Mouse (Mus musculus) midbrain, postnatal 0 days (tissue): Measurements from ENCODE around the gene Xrcc6. TPM values are rescaled to one million over a fixed set of nuclear protein-coding genes. Genes with fewer than 3 reads are reported as not detected.

Source experiments
- ATAC-seq: fragments of 200-750 bp; cut with Nextera tagmentation; 2 replicates; pipeline ENCODE4 v1.8.0; 2017; ENCODE audit warnings: moderate number of reproducible peaks, mild to moderate bottlenecking, moderate TSS enrichment, moderate library complexity; ENCODE audit not compliant: low FRiP score
- DNase-seq: peaks from one replicate; pipeline ENCODE4 v3.0.0-alpha.2; 2015; ENCODE audit warnings: low spot score
- H3K27ac ChIP-seq: fragments of 300-500 bp; sonication (generic); 2 replicates; pipeline ENCODE4 v1.5.1; 2014; ENCODE audit warnings: low read depth, mild to moderate bottlenecking, low read length, mixed read lengths
- H3K27me3 ChIP-seq: fragments of 300-500 bp; sonication (generic); 2 replicates; pipeline ENCODE4 v1.6.1; 2014; ENCODE audit warnings: low read length, control low read depth, mixed read lengths; ENCODE audit not compliant: insufficient read depth
- H3K36me3 ChIP-seq: fragments of 300-500 bp; sonication (generic); 2 replicates; pipeline ENCODE4 v1.6.1; 2014; ENCODE audit warnings: low read length, control low read depth, mixed read lengths; ENCODE audit not compliant: insufficient read depth
- H3K4me1 ChIP-seq: fragments of 300-500 bp; sonication (generic); 2 replicates; pipeline ENCODE4 v1.6.1; 2014; ENCODE audit warnings: mild to moderate bottlenecking, control low read depth, antibody characterized with exemption, low read length, mixed read lengths; ENCODE audit not compliant: insufficient read depth
- H3K4me2 ChIP-seq: fragments of 300-500 bp; sonication (generic); 2 replicates; pipeline ENCODE4 v1.6.1; 2014; ENCODE audit warnings: low read depth, mild to moderate bottlenecking, low read length, mixed read lengths; ENCODE audit not compliant: poor library complexity, severe bottlenecking
- H3K4me3 ChIP-seq: fragments of 300-500 bp; sonication (generic); 2 replicates; pipeline ENCODE4 v1.5.1; 2014; ENCODE audit warnings: low read depth, mild to moderate bottlenecking, low read length, moderate library complexity
- H3K9ac ChIP-seq: fragments of 300-500 bp; sonication (generic); replicated peaks from 2 replicates; pipeline ENCODE4 v1.6.1; 2014; ENCODE audit warnings: mild to moderate bottlenecking, low read length, moderate library complexity, mixed read lengths; ENCODE audit not compliant: poor library complexity, severe bottlenecking
- H3K9me3 ChIP-seq: fragments of 300-500 bp; sonication (generic); 2 replicates; pipeline ENCODE4 v1.6.1; 2016; ENCODE audit warnings: low read length, control low read depth
- CTCF ChIP-seq: IDR thresholded peaks from 2 replicates; pipeline ENCODE4 v1.5.1; 2016; ENCODE audit warnings: antibody characterized with exemption, mild to moderate bottlenecking
- WGBS: fragments of 180-500 bp; shearing (Covaris S2); extraction: QIAGEN DNeasy Blood & Tissue Kit; methylation state at CpG from one replicate; pipeline ENCODE4 v1.1.7; 2014; 5-methylcytosine and 5-hydroxymethylcytosine counted together
- polyA plus RNA-seq: library from polyadenylated mRNA; unstranded; fragments of >200 nt; fragmentation: Nextera tagmentation; extraction: Ambion mirVana; gene quantifications from 2 replicates; pipeline ENCODE4 v1.2.1, GENCODE M21; 2015
- total RNA-seq: library from RNA; depleted of rRNA; stranded (reverse); fragments of >200 nt; gene quantifications from 2 replicates; pipeline ENCODE4 v1.2.3, GENCODE M21; 2014

Gene Xrcc6
- total and polyA plus RNA-seq, 2 experiments from 2014 or later, result 23.2 to 25.6 TPM

- 79% methylated on average over 4 of the region's 4 CpGs for WGBS
Measured at GRCm38 (mm10) chr15:82017461-82017860, 29.8 kb downstream of the Xrcc6 start.

GRCm38 (mm10) chr15:82019288-82019687, 31.7 kb downstream of the Xrcc6 start:
- DNase-seq (no peak), ATAC-seq (no peak)
- Histone ChIP-seq H3K9ac (no peak overlapping the region), H3K4me1 (no peaks in the 10 kb centered on the region), H3K4me2 (no peak overlapping the region), H3K27me3 (no peaks in the 10 kb centered on the region), H3K4me3 (no peak overlapping the region), H3K9me3 (no peaks in the 10 kb centered on the region), H3K36me3 (peaks cover 13% of the 10 kb centered on the region), H3K27ac (no peak overlapping the region)
- 87% methylated on average over 3 of the region's 3 CpGs for WGBS
- TF ChIP-seq CTCF, result no peak

More at GRCm38 (mm10) chr15:82017461-82017860, 29.8 kb downstream of the Xrcc6 start:
- DNase-seq (no peak), ATAC-seq (no peak)
- Histone ChIP-seq H3K27ac (no peak overlapping the region), H3K27me3 (no peaks in the 10 kb centered on the region), H3K4me3 (no peak overlapping the region), H3K4me2 (no peak overlapping the region), H3K9ac (no peak overlapping the region), H3K4me1 (no peaks in the 10 kb centered on the region), H3K9me3 (no peaks in the 10 kb centered on the region), H3K36me3 (peaks cover 2% of the 10 kb centered on the region)
- no peak for TF ChIP-seq CTCF

- Histone ChIP-seq H3K4me2 (no peak overlapping the region), H3K36me3 (peaks cover 38% of the 10 kb centered on the region), H3K9ac (no peak overlapping the region), H3K9me3 (no peaks in the 10 kb centered on the region), H3K27me3 (no peaks in the 10 kb centered on the region), H3K27ac (no peak overlapping the region), H3K4me3 (no peak overlapping the region), H3K4me1 (no peaks in the 10 kb centered on the region)
- TF ChIP-seq CTCF, result no peak
- DNase-seq (no peak), ATAC-seq (no peak)
- WGBS, result 88% methylated on average over 13 of the region's 13 CpGs
Measured at GRCm38 (mm10) chr15:82022535-82023088, 35.0 kb downstream of the Xrcc6 start.

GRCm38 (mm10) chr15:82023965-82024635, 36.5 kb downstream of the Xrcc6 start:
- no peak overlapping the region for H3K4me2 ChIP-seq
- no peak overlapping the region for H3K27ac ChIP-seq
- ATAC-seq (no peak), DNase-seq (no peak)
- no peak overlapping the region for H3K4me3 ChIP-seq
- 90% methylated on average over 6 of the region's 6 CpGs for WGBS
- no peaks in the 10 kb centered on the region for H3K27me3 ChIP-seq
- H3K9ac ChIP-seq, result no peak overlapping the region
- TF ChIP-seq CTCF, result no peak
- H3K9me3 ChIP-seq, result no peaks in the 10 kb centered on the region
- peaks cover 45% of the 10 kb centered on the region for H3K36me3 ChIP-seq
- H3K4me1 ChIP-seq, result no peaks in the 10 kb centered on the region

GRCm38 (mm10) chr15:82027276-82027675, 39.6 kb downstream of the Xrcc6 start:
- no peak for TF ChIP-seq CTCF
- Histone ChIP-seq H3K4me2 (no peak overlapping the region), H3K9ac (no peak overlapping the region), H3K27ac (no peak overlapping the region), H3K36me3 (peaks cover 65% of the 10 kb centered on the region), H3K27me3 (no peaks in the 10 kb centered on the region), H3K9me3 (no peaks in the 10 kb centered on the region), H3K4me1 (no peaks in the 10 kb centered on the region), H3K4me3 (no peak overlapping the region)
- ATAC-seq (no peak), DNase-seq (no peak)
- 96% methylated on average over 7 of the region's 7 CpGs for WGBS

GRCm38 (mm10) chr15:82027726-82028125, 40.1 kb downstream of the Xrcc6 start:
- no peak for DNase-seq

More at GRCm38 (mm10) chr15:82027726-82028125, 40.1 kb downstream of the Xrcc6 start:
- Histone ChIP-seq H3K9ac (no peak overlapping the region), H3K9me3 (no peaks in the 10 kb centered on the region), H3K4me2 (no peak overlapping the region), H3K27ac (no peak overlapping the region), H3K27me3 (no peaks in the 10 kb centered on the region), H3K36me3 (peaks cover 60% of the 10 kb centered on the region), H3K4me1 (no peaks in the 10 kb centered on the region), H3K4me3 (no peak overlapping the region)
- WGBS, result 89% methylated on average over 7 of the region's 7 CpGs
- no peak for ATAC-seq
- TF ChIP-seq CTCF, result no peak
